Mouse (Mus musculus) hematopoietic stem cell, adult 5-6 weeks (primary cell): ENCODE measurements at regions not wholly inside any gene's neighbourhood (a gene's known extent, or its start where the extent isn't known, plus 50 kb on each side); places are given as distances from the start of the nearest gene placed in this dataset.
A peak's percentile ranks its signal among the peaks of the same experiment; 100 is the strongest.

ENCODE experiments used
- ATAC-seq, 2 experiments: fragments of 125-278 bp in 1 of 2; replicated peaks in 1 of 2; 2 replicates each; pipeline ENCODE4 v1.8.0; 2016 to 2017; ENCODE audit warnings: inconsistent platforms in 2 of 2, mild to moderate bottlenecking in 2 of 2, moderate number of reproducible peaks in 2 of 2, low read depth in 1 of 2, moderate TSS enrichment in 1 of 2; ENCODE audit not compliant: low FRiP score in 2 of 2, poor library complexity in 2 of 2, severe bottlenecking in 2 of 2, insufficient read depth in 1 of 2, low TSS enrichment in 1 of 2

DNA sequence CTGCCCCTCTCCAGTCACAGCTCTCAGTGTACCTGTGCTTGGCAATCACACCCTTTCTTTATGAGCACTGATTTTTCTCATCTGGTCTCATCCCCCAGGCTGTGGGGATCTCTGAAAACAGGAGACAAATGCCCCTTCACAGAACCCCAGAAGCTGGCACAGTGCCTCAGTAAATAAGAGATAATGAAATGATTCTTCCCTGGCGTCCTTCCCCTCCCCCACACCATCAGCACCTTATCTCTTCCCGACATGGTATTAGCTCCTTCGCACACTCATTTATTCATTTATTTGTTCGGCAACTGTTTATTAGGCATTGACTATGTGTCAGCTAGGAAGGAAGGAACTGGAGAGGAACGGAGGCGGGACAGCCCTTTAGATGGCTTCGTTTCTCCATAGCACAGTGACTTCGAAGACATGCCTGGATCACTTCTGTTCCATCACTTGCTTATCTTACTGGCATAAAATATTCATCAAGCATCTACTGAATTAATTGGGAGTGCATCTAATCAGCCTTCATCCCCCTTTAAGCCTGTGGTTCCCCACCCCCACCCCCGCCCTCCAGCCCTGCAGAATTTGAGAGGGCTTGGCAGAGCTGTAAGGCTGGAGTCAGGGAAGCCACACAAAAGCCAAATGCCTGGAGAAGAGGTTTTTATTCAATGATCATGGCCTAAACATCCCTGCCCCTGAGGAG is 51.6 kb upstream of the Tbc1d21 start:
- no peak for ATAC-seq

DNA sequence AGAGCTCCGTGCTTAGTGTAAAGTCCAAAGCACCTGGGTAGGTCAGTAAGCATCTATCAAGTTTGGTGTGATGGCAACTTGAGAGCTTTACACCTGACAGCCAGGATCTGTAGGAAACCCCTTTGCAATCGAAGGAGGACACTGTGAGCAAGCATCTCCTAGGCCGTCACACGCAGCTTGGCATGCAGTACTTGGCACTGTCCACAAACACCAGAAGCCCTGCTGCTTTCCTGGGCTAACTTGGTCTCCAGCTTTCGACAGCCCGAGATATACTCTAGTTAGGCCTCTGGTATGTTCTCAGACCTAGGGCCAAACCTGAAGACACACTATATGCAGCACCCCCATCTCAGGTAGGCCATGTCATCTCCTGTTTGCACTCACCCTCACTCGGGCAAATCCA is 58.5 kb upstream of the Tbc1d21 start:
- ATAC-seq: no peak

DNA sequence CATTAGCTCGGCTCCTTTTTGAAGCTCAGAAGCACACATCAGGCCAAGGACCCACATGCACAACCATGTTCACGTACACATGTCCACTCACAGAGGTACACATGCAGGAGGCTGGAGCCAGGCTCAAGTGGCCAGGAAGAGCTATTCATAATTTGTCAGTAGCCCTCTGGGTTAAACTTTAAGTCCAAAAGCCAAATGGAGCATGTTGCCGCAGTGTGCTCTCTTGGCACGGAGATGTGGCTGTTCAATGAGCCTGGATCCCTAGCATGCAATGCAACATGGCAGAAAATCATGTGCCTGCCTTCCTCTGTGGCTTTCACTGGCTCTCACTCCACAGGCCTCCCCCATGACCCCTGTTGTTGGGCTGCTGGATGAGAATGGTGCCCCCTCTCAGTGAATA is 57.6 kb upstream of the Insyn1 start:
- no peak for ATAC-seq

- peak in 1 of 2 experiments; percentile 56; a peak in 3 of 4 replicates for ATAC-seq
Observed at GRCm38 (mm10) chr9:58432793-58433370, 55.5 kb upstream of the Insyn1 start.

DNA sequence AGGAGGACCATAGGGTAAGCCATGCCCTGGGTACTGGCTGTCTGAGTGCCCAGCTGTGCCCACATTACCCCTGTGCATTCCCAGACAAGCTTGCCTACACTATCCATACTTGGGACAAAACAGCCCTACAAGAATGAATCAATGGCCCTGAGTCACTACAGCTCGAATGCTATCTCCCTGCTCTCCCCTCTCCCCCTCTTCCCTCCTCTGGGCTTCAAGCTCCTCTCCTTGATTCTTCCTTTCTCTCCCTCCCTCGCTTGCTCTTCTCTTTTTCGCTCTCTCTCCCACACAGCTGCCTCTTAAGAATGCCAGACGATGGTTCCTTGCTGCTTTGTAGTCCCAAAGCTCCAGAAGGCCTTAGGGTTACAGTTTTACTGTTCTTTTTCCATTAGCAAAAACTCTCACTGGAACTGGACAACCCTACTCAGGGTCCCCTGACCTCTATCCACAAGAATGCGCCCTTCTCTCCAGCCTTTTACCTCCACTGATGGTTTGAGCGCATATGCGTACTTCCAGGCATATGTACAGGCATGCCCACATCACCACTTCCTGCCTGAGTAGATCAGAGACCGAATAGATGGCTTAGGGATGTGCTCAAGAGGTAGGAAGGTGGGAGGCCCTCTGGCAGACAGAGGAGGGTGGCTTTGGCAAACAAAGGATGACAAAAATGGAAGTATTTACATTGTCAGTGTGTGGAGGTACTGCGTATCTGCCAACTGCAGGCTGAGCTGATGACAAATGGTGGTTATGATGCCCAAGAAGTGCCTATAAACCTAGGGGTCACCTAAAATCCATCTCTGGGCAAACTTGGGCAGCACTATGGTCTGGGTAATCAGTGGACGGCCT is 51.9 kb upstream of the Insyn1 start:
- ATAC-seq: no peak

- ATAC-seq: no peak
Observed at GRCm38 (mm10) chr9:58437541-58437940, 50.9 kb upstream of the Insyn1 start.

GRCm38 (mm10) chr9:58438071-58438858 is 50.1 kb upstream of the Insyn1 start:
- ATAC-seq: no peak
